Mouse (Mus musculus) C2C12 (cell line): ENCODE measurements around the gene Bcas2. TPM values are rescaled to one million over a fixed set of nuclear protein-coding genes. Genes with fewer than 3 reads are reported as not detected.

Experiments used
- H3K27me3 ChIP-seq: one replicate; pipeline ENCODE4 v1.6.1; 2011; ENCODE audit not compliant: control insufficient read depth, insufficient read depth, insufficient read length
- H3K36me3 ChIP-seq: one replicate; pipeline ENCODE4 v1.6.1; 2011; ENCODE audit not compliant: control insufficient read depth, insufficient read depth
- H3K4me3 ChIP-seq: one replicate; pipeline ENCODE4 v1.5.1; 2011; ENCODE audit warnings: mild to moderate bottlenecking, control low read depth; ENCODE audit not compliant: poor library complexity, insufficient read depth, severe bottlenecking
- H3K79me2 ChIP-seq: one replicate; pipeline ENCODE4 v1.6.1; 2011; ENCODE audit not compliant: control insufficient read depth, insufficient read depth
- H3K79me3 ChIP-seq: one replicate; pipeline ENCODE4 v1.6.1; 2011; ENCODE audit warnings: low read depth, control low read depth
- H3ac ChIP-seq: one replicate; pipeline ENCODE3; 2011; ENCODE audit warnings: low read depth; ENCODE audit not compliant: control insufficient read depth, insufficient read length
- CEBPB ChIP-seq: IDR thresholded peaks from one replicate; pipeline ENCODE4 v1.6.1; 2011; ENCODE audit warnings: low read depth, mild to moderate bottlenecking, control low read depth, moderate library complexity
- CTCF ChIP-seq: IDR thresholded peaks from one replicate; pipeline ENCODE4 v1.5.1; 2011; ENCODE audit not compliant: control insufficient read depth, insufficient read depth, insufficient read length
- FOSL1 ChIP-seq: IDR thresholded peaks from one replicate; pipeline ENCODE4 v1.8.0; 2011; ENCODE audit warnings: mild to moderate bottlenecking, low read length; ENCODE audit not compliant: poor library complexity, insufficient read depth, severe bottlenecking
- MAX ChIP-seq: IDR thresholded peaks from one replicate; pipeline ENCODE4 v1.6.1; 2011; ENCODE audit warnings: mild to moderate bottlenecking, control low read depth
- MYOD1 ChIP-seq: IDR thresholded peaks from one replicate; pipeline ENCODE4 v1.6.1; 2011; ENCODE audit warnings: low read depth; ENCODE audit not compliant: control insufficient read depth, insufficient read length
- MYOG ChIP-seq: IDR thresholded peaks from one replicate; pipeline ENCODE4 v1.6.1; 2011; ENCODE audit not compliant: control insufficient read depth, insufficient read length; ENCODE audit errors: extremely low read depth
- USF1 ChIP-seq: IDR thresholded peaks from one replicate; pipeline ENCODE4 v1.6.1; 2011; ENCODE audit warnings: low read depth, mild to moderate bottlenecking, control low read depth, moderate library complexity
- polyA plus RNA-seq: library from polyadenylated mRNA; unstranded; fragments of >200 nt; fragmentation: generic; extraction: Trizol; gene quantifications from one replicate; pipeline ENCODE4 v1.2.1, GENCODE M21; 2012; ENCODE audit warnings: missing spikeins

Gene Bcas2
- polyA plus RNA-seq, 1 experiment: 67.2 TPM

DNA sequence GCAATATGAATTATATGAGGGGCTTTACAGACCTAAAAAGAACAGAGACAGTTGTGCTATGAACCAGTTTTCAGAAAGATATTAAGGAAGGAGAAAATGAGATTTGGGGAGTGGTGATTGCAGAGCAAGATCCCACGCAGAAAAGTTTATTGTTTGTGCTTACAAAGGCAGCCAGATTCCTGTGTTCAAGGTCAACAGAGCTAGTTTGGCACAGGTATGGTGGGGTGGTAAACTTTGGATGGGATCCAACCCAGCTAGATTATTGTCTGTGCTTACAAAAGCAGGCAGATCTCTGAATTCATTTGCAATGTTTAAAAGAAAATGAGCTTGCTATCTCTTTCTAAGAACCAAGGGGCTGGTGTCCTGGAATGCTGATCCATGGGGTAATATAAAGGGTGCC, 56.3 kb downstream of the Bcas2 start:
- Histone ChIP-seq H3ac (no peak overlapping the region), H3K27me3 (no peaks in the 10 kb centered on the region), H3K79me2 (no peaks in the 10 kb centered on the region), H3K36me3 (no peaks in the 10 kb centered on the region), H3K79me3 (no peaks in the 10 kb centered on the region), H3K4me3 (no peak overlapping the region)
- no peak for TF ChIP-seq FOSL1
- TF ChIP-seq CTCF: no peak
- TF ChIP-seq MYOG: no peak
- no peak for TF ChIP-seq MAX
- TF ChIP-seq USF1: no peak
- TF ChIP-seq CEBPB: no peak
- TF ChIP-seq MYOD1: no peak

Other genes with a start within 250 kb of the Bcas2 start
- gene Sycp1, start 235.6 kb upstream of the Bcas2 start, polyA plus RNA-seq: 0.14 TPM
- 0.04 TPM for gene Nr1h5, start 207.5 kb upstream of the Bcas2 start, polyA plus RNA-seq
- gene Sike1, start 175.9 kb upstream of the Bcas2 start, polyA plus RNA-seq: 21.6 TPM
- gene Csde1, start 151.2 kb upstream of the Bcas2 start, polyA plus RNA-seq: 68.4 TPM
- gene Nras, start 113.4 kb upstream of the Bcas2 start, polyA plus RNA-seq: 57.3 TPM
- gene Ampd1, start 97.6 kb upstream of the Bcas2 start, polyA plus RNA-seq: 0.18 TPM
- gene Dennd2c, start 69.1 kb upstream of the Bcas2 start, polyA plus RNA-seq: 1.9 TPM
- 6.2 TPM for gene Trim33, start 107.6 kb downstream of the Bcas2 start, polyA plus RNA-seq